Mouse (Mus musculus) embryonic facial prominence, embryonic 15.5 days (tissue): ENCODE data around the gene Med18. TPM values are rescaled to one million over a fixed set of nuclear protein-coding genes. Genes with fewer than 3 reads are reported as not detected.

Source experiments
- ATAC-seq: fragments of 200-750 bp; cut with Nextera tagmentation; 2 replicates; pipeline ENCODE4 v1.8.0; 2017; ENCODE audit warnings: low read depth, moderate TSS enrichment; ENCODE audit not compliant: insufficient number of reproducible peaks, low FRiP score, low TSS enrichment
- H3K27ac ChIP-seq: fragments of 300-500 bp; sonication (generic); replicated peaks from 2 replicates; pipeline ENCODE4 v1.5.1; 2015; ENCODE audit warnings: mild to moderate bottlenecking, inconsistent platforms
- H3K27me3 ChIP-seq: fragments of 300-500 bp; sonication (generic); 2 replicates; pipeline ENCODE4 v1.6.1; 2015; ENCODE audit warnings: inconsistent platforms
- H3K36me3 ChIP-seq: fragments of 300-500 bp; sonication (generic); 2 replicates; pipeline ENCODE4 v1.6.1; 2015; ENCODE audit warnings: mild to moderate bottlenecking, inconsistent platforms
- H3K4me1 ChIP-seq: fragments of 300-500 bp; sonication (generic); 2 replicates; pipeline ENCODE4 v1.6.1; 2015; ENCODE audit warnings: inconsistent platforms
- H3K4me2 ChIP-seq: fragments of 300-500 bp; sonication (generic); replicated peaks from 2 replicates; pipeline ENCODE4 v1.6.1; 2015; ENCODE audit warnings: mild to moderate bottlenecking, inconsistent platforms
- H3K4me3 ChIP-seq: fragments of 300-500 bp; sonication (generic); replicated peaks from 2 replicates; pipeline ENCODE4 v1.5.1; 2015; ENCODE audit warnings: mild to moderate bottlenecking, inconsistent platforms
- H3K9ac ChIP-seq: fragments of 300-500 bp; sonication (generic); 2 replicates; pipeline ENCODE4 v1.6.1; 2015; ENCODE audit warnings: inconsistent platforms
- H3K9me3 ChIP-seq: fragments of 300-500 bp; sonication (generic); replicated peaks from 2 replicates; pipeline ENCODE4 v1.6.1; 2016; ENCODE audit warnings: inconsistent platforms
- WGBS: fragments of 180-500 bp; shearing (Covaris S2); methylation state at CpG from one replicate; pipeline ENCODE4 v1.1.7; 2015; 5-methylcytosine and 5-hydroxymethylcytosine counted together
- polyA plus RNA-seq: library from polyadenylated mRNA; unstranded; fragments of >200 nt; fragmentation: Nextera tagmentation; extraction: Ambion mirVana; gene quantifications from 2 replicates; pipeline ENCODE4 v1.2.1, GENCODE M21; 2015

Med18 gene
- polyA plus RNA-seq, 1 experiment from 2014 or later = 22.7 TPM

- Histone ChIP-seq H3K4me2 (no peak overlapping the region), H3K9me3 (no peaks in the 10 kb centered on the region), H3K9ac (no peak overlapping the region), H3K4me1 (0 out of 2 replicates have a peak, but pooled peaks cover 1% of the 10 kb centered on the region), H3K36me3 (peaks cover 53% of the 10 kb centered on the region), H3K27ac (no peak overlapping the region), H3K4me3 (no peak overlapping the region), H3K27me3 (no peaks in the 10 kb centered on the region)
- 88% methylated on average over 20 of the region's 20 CpGs for WGBS
- ATAC-seq = no peak
Measured at GRCm38 (mm10) chr4:132494271-132494918, 30.7 kb upstream of the Med18 start.

GRCm38 (mm10) chr4:132492178-132493060 lies 28.7 kb upstream of the Med18 start:
- Histone ChIP-seq H3K27me3 (no peaks in the 10 kb centered on the region), H3K9ac (no peak overlapping the region), H3K4me2 (no peak overlapping the region), H3K36me3 (peaks cover 34% of the 10 kb centered on the region), H3K4me3 (no peak overlapping the region), H3K4me1 (peaks cover 6% of the 10 kb centered on the region; the same call in 1 of the 2 replicates), H3K9me3 (no peaks in the 10 kb centered on the region), H3K27ac (no peak overlapping the region)
- ATAC-seq = no peak
- 72% methylated on average over 10 of the region's 10 CpGs for WGBS

- Histone ChIP-seq H3K4me1 (peaks cover 6% of the 10 kb centered on the region; the same call in 1 of the 2 replicates), H3K27me3 (no peaks in the 10 kb centered on the region), H3K36me3 (peaks cover 28% of the 10 kb centered on the region), H3K27ac (no peak overlapping the region), H3K9ac (no peak overlapping the region), H3K4me3 (no peak overlapping the region), H3K4me2 (no peak overlapping the region), H3K9me3 (no peaks in the 10 kb centered on the region)
- WGBS = 90% methylated on average over 6 of the region's 6 CpGs
- no peak for ATAC-seq
Measured at GRCm38 (mm10) chr4:132491748-132492147, 28.0 kb upstream of the Med18 start.

GRCm38 (mm10) chr4:132491057-132491456 lies 27.3 kb upstream of the Med18 start:
- no peak for ATAC-seq
- no peak overlapping the region for H3K27ac ChIP-seq
- H3K4me2 ChIP-seq = no peak overlapping the region
- peaks cover 6% of the 10 kb centered on the region; the same call in 1 of the 2 replicates for H3K4me1 ChIP-seq
- H3K9me3 ChIP-seq = no peaks in the 10 kb centered on the region
- no peaks in the 10 kb centered on the region for H3K27me3 ChIP-seq
- H3K4me3 ChIP-seq = no peak overlapping the region
- 88% methylated on average over 8 of the region's 8 CpGs for whole genome bisulfite sequencing
- H3K36me3 ChIP-seq = peaks cover 26% of the 10 kb centered on the region
- no peak overlapping the region for H3K9ac ChIP-seq

DNA sequence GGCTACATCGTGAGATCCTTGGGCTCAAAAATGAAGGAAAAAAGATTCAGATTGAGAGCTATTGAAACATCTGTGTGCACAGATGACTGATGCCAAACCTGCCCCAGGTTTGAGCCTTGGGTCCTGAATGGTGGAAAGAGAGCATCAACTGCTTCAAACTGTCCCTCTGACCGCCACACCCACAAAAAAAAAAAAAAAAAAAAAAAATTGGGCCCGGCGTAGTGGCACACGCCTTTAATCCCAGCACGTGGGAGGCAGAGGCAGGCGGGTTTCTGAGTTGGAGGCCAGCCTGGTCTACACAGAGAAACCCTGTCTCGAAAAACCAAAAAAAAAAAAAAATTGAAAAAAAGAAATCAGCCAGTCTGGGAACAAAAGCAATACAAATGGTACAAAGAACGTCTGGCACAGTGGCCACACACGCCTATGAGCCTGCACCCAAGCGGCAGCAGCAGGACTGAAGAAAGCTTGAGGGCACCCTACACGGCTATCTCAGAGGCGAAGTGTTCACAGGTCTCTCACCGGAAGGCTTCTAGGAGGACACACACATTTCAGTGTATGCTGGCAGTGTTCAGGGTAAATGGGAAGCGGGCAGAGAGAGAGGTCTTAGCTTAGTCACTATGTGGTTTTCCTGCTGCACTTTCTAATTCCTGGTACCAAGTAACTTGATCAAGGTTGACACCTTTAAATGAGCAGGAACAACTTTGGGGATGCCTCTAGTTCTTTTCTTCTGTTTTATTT lies 26.7 kb upstream of the Med18 start:
- no peaks in the 10 kb centered on the region for H3K27me3 ChIP-seq
- H3K27ac ChIP-seq = no peak overlapping the region
- WGBS = 92% methylated on average over 15 of the region's 15 CpGs
- no peak overlapping the region for H3K4me3 ChIP-seq
- peaks cover 6% of the 10 kb centered on the region; the same call in 1 of the 2 replicates for H3K4me1 ChIP-seq
- ATAC-seq = no peak
- no peaks in the 10 kb centered on the region for H3K9me3 ChIP-seq
- no peak overlapping the region for H3K4me2 ChIP-seq
- peaks cover 20% of the 10 kb centered on the region for H3K36me3 ChIP-seq
- H3K9ac ChIP-seq = no peak overlapping the region

DNA sequence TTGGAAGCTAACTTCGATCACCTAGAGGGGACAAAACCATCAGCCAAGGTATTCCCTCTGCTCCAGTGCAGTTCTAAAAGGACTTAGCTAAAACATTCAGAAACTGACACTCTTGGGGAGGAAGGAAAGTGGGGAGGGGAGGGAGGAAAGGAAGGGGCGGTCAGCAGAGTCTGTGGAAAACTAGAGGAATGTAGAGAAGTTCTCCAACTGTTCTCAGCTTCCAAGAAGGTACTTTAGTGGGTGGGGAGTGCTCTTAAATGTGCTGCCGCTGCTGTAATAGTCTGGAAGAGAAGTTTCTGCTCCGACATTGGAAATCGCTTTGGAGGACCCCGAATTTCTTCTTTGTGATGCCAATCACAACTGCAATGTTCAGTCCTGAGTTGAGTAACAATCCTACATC lies 25.3 kb upstream of the Med18 start:
- peaks cover 6% of the 10 kb centered on the region; the same call in 1 of the 2 replicates for H3K4me1 ChIP-seq
- no peak overlapping the region for H3K27ac ChIP-seq

DNA sequence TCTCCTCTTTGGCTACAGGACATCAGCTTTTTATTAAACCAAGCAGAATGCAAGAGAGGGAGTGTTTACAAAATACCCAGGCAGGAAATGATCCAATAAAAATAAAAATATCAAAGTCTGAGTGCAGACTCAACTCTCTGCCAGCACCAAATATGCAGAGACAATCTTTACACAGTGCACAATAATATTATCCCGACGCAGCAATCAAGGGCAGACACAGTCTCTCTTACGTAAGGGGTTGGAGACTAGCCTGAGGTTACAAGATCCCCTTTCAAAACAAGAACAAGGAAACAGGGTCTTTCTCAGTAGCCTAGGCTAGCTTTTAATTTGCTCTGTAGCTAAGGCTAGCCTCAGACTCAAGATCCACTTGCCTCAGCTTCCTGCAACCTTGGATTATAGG lies 24.8 kb upstream of the Med18 start:
- WGBS = 29% methylated on average over 3 of the region's 3 CpGs
- Histone ChIP-seq H3K9ac (no peak overlapping the region), H3K4me3 (no peak overlapping the region), H3K4me1 (peaks cover 6% of the 10 kb centered on the region; the same call in 1 of the 2 replicates), H3K4me2 (no peak overlapping the region), H3K27me3 (no peaks in the 10 kb centered on the region), H3K9me3 (no peaks in the 10 kb centered on the region), H3K36me3 (peaks cover 7% of the 10 kb centered on the region), H3K27ac (peak overlapping the region; percentile 14; the same call in 1 of the 2 replicates)
- ATAC-seq = no peak

More for the DNA sequence above, 25.3 kb upstream of the Med18 start:
- Histone ChIP-seq H3K4me3 (no peak overlapping the region), H3K27me3 (no peaks in the 10 kb centered on the region), H3K9me3 (no peaks in the 10 kb centered on the region), H3K9ac (no peak overlapping the region), H3K36me3 (peaks cover 7% of the 10 kb centered on the region), H3K4me2 (no peak overlapping the region)
- ATAC-seq = no peak
- WGBS = 75% methylated on average over 6 of the region's 6 CpGs

- no peak overlapping the region for H3K4me3 ChIP-seq
- no peaks in the 10 kb centered on the region for H3K9me3 ChIP-seq
- peaks cover 6% of the 10 kb centered on the region; the same call in 1 of the 2 replicates for H3K4me1 ChIP-seq
- no peak overlapping the region for H3K4me2 ChIP-seq
- ATAC-seq = no peak
- H3K36me3 ChIP-seq = no peaks in the 10 kb centered on the region
- H3K9ac ChIP-seq = no peak overlapping the region
- no peak overlapping the region for H3K27ac ChIP-seq
- H3K27me3 ChIP-seq = no peaks in the 10 kb centered on the region
- WGBS = 62% methylated on average over 5 of the region's 5 CpGs
Measured at GRCm38 (mm10) chr4:132484820-132485219, 21.1 kb upstream of the Med18 start.

- 71% methylated on average over 4 of the region's 4 CpGs for WGBS
- no peaks in the 10 kb centered on the region for H3K9me3 ChIP-seq
Measured at GRCm38 (mm10) chr4:132484231-132484630, 20.5 kb upstream of the Med18 start.

DNA sequence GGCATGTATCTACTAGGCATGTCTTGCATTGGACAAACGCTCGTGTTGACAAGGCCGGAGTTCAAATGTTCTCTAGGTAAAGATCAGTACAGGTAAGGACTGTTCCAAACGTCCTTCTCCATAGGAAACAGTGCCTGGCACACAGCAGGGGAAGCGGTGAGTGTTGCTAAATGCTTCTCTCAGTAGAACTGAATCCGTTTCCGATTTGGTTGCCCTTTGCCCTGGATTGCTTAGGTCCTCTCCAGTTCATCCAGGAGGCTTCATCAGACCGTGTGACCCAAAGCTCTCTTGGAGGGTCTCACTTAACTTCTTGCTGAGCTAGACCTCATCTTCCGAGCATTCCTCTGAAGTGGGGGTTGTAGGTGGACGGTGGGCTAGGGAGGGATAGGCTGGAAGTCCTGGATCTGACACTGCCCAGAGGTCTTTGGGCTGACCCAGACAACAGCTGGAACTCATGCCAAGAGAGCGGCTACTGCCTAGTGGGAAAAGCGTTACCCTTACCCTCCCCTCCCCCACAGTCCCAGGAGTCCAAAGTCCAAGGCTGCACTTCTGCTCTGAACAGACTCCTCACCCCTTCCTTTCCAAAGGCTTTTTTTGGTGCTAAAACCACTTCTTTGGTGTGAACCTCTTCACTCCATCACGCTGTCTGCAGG lies 19.4 kb upstream of the Med18 start:
- H3K9me3 ChIP-seq = no peaks in the 10 kb centered on the region
- WGBS = 70% methylated on average over 13 of the region's 13 CpGs
- H3K4me3 ChIP-seq = no peak overlapping the region
- H3K4me1 ChIP-seq = no peaks in the 10 kb centered on the region
- no peaks in the 10 kb centered on the region for H3K27me3 ChIP-seq
- ATAC-seq = no peak
- H3K36me3 ChIP-seq = no peaks in the 10 kb centered on the region
- no peak overlapping the region for H3K4me2 ChIP-seq
- H3K9ac ChIP-seq = no peak overlapping the region
- H3K27ac ChIP-seq = no peak overlapping the region

More at GRCm38 (mm10) chr4:132484231-132484630, 20.5 kb upstream of the Med18 start:
- H3K4me3 ChIP-seq = no peak overlapping the region
- H3K4me2 ChIP-seq = no peak overlapping the region
- no peak for ATAC-seq
- H3K4me1 ChIP-seq = peaks cover 4% of the 10 kb centered on the region; the same call in 1 of the 2 replicates
- H3K9ac ChIP-seq = no peak overlapping the region
- H3K27me3 ChIP-seq = no peaks in the 10 kb centered on the region
- H3K27ac ChIP-seq = no peak overlapping the region
- H3K36me3 ChIP-seq = no peaks in the 10 kb centered on the region
